Mouse (Mus musculus) bone marrow macrophage, adult 2 months (primary cell): ENCODE measurements around the gene Tbl1xr1.

ENCODE experiments used
- CTCF ChIP-seq: IDR thresholded peaks from 2 replicates; pipeline ENCODE4 v1.5.1; 2012; ENCODE audit warnings: low read depth, mild to moderate bottlenecking, low read length, moderate library complexity
- POLR2A ChIP-seq: IDR thresholded peaks from 2 replicates; pipeline ENCODE4 v1.6.1; 2012; ENCODE audit warnings: mild to moderate bottlenecking, low read depth, low read length, borderline replicate concordance

GRCm38 (mm10) chr3:22152773-22153172 is 76.3 kb downstream of the Tbl1xr1 start:
- TF ChIP-seq POLR2A, result no peak
- no peak for TF ChIP-seq CTCF
